Mouse (Mus musculus): ENCODE results near the gene Rnft1. TPM values are rescaled to one million over a fixed set of nuclear protein-coding genes. Genes with fewer than 3 reads are reported as not detected.
"Not testable (repeated sequence)": the region's sequence is repeated elsewhere in the genome, so short reads cannot be mapped to it uniquely, and the experiment has no call there.

Gene Rnft1
- 21.3 and 21.5 TPM in 2 replicates for polyA plus RNA-seq (2014; fragmentation: Nextera tagmentation; extraction: Ambion mirVana)

DNA sequence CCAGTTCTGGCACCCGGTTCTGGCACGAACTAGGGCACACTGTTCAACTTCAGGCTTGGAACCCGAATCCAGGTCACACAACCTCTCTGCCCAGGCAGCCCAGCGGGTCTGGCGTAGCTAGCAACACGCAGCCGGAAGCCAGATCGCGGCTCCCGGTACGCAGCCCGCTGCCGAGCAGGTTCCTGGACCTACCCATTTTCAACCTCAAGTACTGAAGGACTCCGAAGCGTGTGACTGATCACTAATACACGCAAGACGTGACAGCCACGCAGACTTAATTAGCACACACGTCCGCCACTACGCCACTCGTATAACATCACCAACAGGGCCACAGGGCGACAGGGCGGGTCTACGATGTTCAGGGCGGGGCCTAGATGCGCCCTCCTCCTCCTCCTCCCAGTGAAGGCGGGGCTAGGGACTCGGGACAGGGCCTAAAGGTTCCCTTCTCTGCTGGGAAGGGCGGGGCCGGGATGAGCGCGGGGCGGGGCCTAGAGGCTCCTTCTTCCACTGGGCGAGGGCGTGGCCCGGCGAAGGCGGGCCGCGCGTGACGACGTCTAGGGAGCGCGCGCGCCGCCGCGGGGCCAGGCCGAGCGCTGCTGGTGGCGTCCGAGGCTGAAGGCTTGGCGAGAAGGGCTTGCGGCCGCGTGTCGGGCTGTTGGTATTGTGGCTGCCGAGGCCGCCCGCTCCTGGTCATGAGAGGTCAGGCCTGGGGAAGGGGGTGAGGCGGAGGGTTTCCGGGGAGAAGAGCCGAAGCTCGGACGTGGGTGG is at the start of gene Rnft1:
Gene Rnft1 (plus strand): TSS at position 557 of the 768 bp plus-strand sequence.
- ATAC-seq (ENCODE audit: insufficient read depth, low FRiP score, low TSS enrichment) = peak; percentile 94
- 0 out of 2 replicates have a peak within 1 kb of the TSS, but pooled peaks have one; percentile 0 for H3K27ac ChIP-seq (ENCODE audit: low read depth, low read length)
- WGBS = under 1% methylated on average over 68 of the region's 68 CpGs
- no peaks in the 10 kb centered on the region for H3K27me3 ChIP-seq (ENCODE audit: control insufficient read depth, insufficient read depth, low read length)
- H3K9me3 ChIP-seq (ENCODE audit: control insufficient read depth, low read length) = no peaks in the 10 kb centered on the region
- peak; percentile 100 for DNase-seq (ENCODE audit: low spot score)
- H3K4me2 ChIP-seq (ENCODE audit: low read depth) = peak within 1 kb of the TSS; percentile 66
- H3K9ac ChIP-seq (ENCODE audit: low read length) = peak within 1 kb of the TSS; percentile 66
- H3K4me1 ChIP-seq (ENCODE audit: control insufficient read depth, insufficient read depth, low read length) = peaks cover 6% of the 10 kb centered on the region
- H3K36me3 ChIP-seq (ENCODE audit: control insufficient read depth, insufficient read depth, low read length) = no peaks in the 10 kb centered on the region
- H3K4me3 ChIP-seq (ENCODE audit: low read depth, low read length) = peak within 1 kb of the TSS; percentile 50

DNA sequence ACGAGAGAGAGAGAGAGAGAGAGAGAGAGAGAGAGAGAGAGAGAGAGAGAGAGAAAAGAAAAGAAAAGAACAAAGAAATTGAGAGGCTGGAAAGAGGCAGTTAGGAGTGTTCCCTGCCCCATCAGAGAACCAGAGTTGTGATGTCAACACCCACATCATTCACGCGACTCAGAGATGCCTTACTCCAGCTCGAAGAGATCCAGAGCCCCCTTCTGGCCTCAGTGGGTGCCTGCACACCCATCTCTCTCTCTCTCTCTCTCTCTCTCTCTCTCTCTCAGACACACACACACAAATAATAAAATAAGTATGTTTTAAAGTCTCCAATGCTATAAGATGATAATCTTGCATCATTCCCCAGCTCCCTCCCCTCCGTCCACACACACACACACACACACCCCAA is 47.6 kb upstream of the Rnft1 start:
- WGBS = 31% methylated on average over 5 of the region's 5 CpGs
- H3K4me2 ChIP-seq (ENCODE audit: low read depth) = no peak overlapping the region
- H3K9me3 ChIP-seq (ENCODE audit: control insufficient read depth, low read length) = no peaks in the 10 kb centered on the region
- no peak overlapping the region for H3K27ac ChIP-seq (ENCODE audit: low read depth, low read length)
- no peak overlapping the region for H3K9ac ChIP-seq (ENCODE audit: low read length)
- DNase-seq (ENCODE audit: low spot score) (peak; percentile 37), ATAC-seq (ENCODE audit: insufficient read depth, low FRiP score, low TSS enrichment) (no peak)
- H3K4me3 ChIP-seq (ENCODE audit: low read depth, low read length) = no peak overlapping the region
- H3K27me3 ChIP-seq (ENCODE audit: control insufficient read depth, insufficient read depth, low read length) = no peaks in the 10 kb centered on the region
- no peaks in the 10 kb centered on the region for H3K4me1 ChIP-seq (ENCODE audit: control insufficient read depth, insufficient read depth, low read length)
- no peaks in the 10 kb centered on the region for H3K36me3 ChIP-seq (ENCODE audit: control insufficient read depth, insufficient read depth, low read length)

DNA sequence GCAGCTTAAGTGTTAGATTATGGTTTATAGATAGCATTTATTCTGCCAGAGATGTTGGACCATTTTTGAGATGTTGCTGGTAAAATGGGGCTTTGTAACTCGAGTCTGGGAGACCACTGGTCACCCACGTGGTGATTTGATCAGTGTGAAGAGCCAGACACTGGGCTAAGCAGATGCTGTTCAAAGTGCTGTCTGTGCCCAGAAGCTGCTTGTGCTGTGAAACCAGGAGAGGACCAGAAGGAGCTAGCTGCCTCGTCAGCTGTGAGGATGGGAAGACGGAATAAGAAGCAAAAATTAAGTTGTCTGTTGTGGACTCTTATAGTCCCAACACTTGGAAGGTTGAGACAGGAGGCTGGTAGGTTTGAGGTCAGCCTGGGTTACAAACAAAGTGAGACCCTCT is 46.2 kb upstream of the Rnft1 start:
- H3K4me1 ChIP-seq (ENCODE audit: control insufficient read depth, insufficient read depth, low read length) = no peaks in the 10 kb centered on the region
- no peak overlapping the region for H3K9ac ChIP-seq (ENCODE audit: low read length)
- no peak overlapping the region for H3K27ac ChIP-seq (ENCODE audit: low read depth, low read length)
- H3K36me3 ChIP-seq (ENCODE audit: control insufficient read depth, insufficient read depth, low read length) = no peaks in the 10 kb centered on the region
- no peaks in the 10 kb centered on the region for H3K9me3 ChIP-seq (ENCODE audit: control insufficient read depth, low read length)
- DNase-seq (ENCODE audit: low spot score) = no peak
- ATAC-seq (ENCODE audit: insufficient read depth, low FRiP score, low TSS enrichment) = no peak
- no peak overlapping the region for H3K4me2 ChIP-seq (ENCODE audit: low read depth)
- no peaks in the 10 kb centered on the region for H3K27me3 ChIP-seq (ENCODE audit: control insufficient read depth, insufficient read depth, low read length)
- 46% methylated on average over 4 of the region's 4 CpGs for WGBS
- H3K4me3 ChIP-seq (ENCODE audit: low read depth, low read length) = no peak overlapping the region

DNA sequence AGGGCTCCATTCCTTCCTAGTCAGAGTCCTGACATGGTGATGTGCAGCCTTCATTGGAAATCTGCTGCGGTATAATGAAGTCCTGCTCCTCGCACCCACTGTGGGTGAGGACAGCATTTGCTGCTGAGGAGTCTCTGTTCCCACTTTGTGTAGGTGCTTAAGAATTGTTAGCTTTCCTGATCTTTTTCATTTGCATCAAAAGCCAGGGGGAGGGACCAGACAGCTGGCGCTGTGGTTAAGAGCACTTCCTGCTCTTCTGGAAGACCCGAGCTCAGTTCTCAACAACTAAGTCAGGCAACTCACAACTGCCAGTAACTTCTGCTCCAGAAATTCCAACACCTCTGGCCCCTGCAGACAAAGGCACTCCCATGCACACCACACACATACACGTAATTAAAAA is 43.7 kb upstream of the Rnft1 start:
- 69% methylated on average over 5 of the region's 5 CpGs for WGBS
- Histone ChIP-seq H3K27me3 (ENCODE audit: control insufficient read depth, insufficient read depth, low read length) (no peaks in the 10 kb centered on the region), H3K9me3 (ENCODE audit: control insufficient read depth, low read length) (no peaks in the 10 kb centered on the region), H3K4me2 (ENCODE audit: low read depth) (no peak overlapping the region), H3K9ac (ENCODE audit: low read length) (no peak overlapping the region), H3K4me1 (ENCODE audit: control insufficient read depth, insufficient read depth, low read length) (no peaks in the 10 kb centered on the region), H3K36me3 (ENCODE audit: control insufficient read depth, insufficient read depth, low read length) (no peaks in the 10 kb centered on the region), H3K27ac (ENCODE audit: low read depth, low read length) (no peak overlapping the region), H3K4me3 (ENCODE audit: low read depth, low read length) (no peak overlapping the region)
- ATAC-seq (ENCODE audit: insufficient read depth, low FRiP score, low TSS enrichment) (no peak), DNase-seq (ENCODE audit: low spot score) (no peak)

DNA sequence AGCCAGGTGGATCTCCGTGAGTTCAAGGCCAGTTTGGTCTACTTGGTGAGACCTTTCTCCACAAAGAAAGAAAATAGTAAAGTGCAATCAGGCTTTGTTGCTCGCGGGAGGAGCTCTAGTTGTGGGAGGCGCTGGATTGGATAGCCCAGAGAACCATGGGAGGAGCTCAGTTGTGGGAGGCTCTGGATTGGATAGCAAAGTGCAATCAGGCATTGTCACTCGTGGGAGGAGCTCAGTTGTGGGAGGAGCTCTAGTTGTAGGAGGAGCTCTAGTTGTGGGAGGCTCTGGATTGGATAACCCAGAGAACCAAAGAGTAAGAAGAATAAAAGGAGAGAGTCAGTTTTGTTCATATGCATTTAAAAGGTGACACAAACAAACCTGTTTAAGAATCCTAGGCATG is 30.5 kb upstream of the Rnft1 start:
- no peak for DNase-seq (ENCODE audit: low spot score)
- no peak for ATAC-seq (ENCODE audit: insufficient read depth, low FRiP score, low TSS enrichment)
- Histone ChIP-seq H3K4me1 (ENCODE audit: control insufficient read depth, insufficient read depth, low read length) (no peaks in the 10 kb centered on the region), H3K9me3 (ENCODE audit: control insufficient read depth, low read length) (no peaks in the 10 kb centered on the region), H3K9ac (ENCODE audit: low read length) (no peak overlapping the region), H3K27ac (ENCODE audit: low read depth, low read length) (no peak overlapping the region), H3K36me3 (ENCODE audit: control insufficient read depth, insufficient read depth, low read length) (no peaks in the 10 kb centered on the region), H3K4me3 (ENCODE audit: low read depth, low read length) (no peak overlapping the region), H3K4me2 (ENCODE audit: low read depth) (no peak overlapping the region), H3K27me3 (ENCODE audit: control insufficient read depth, insufficient read depth, low read length) (no peaks in the 10 kb centered on the region)
- 95% methylated on average over 5 of the region's 5 CpGs for WGBS

DNA sequence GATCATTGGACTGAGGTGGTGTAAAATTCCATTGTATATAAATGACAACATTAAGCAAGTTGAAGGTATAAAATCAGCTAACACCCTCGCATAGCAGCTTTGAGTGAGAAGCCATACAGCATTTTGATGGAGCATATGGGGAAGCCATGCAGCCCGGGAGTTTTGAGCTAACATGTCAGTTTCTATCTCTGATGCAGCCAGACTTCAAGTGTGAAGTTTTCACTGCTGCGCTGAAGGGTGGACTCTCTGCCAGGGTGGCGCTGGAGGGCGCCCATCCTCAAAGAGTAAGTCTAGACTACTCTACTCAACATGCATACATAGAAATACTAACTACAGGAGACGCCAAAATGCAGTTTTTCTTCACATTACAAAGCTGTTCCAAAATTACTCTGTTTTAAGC is 26.9 kb upstream of the Rnft1 start:
- Histone ChIP-seq H3K36me3 (ENCODE audit: control insufficient read depth, insufficient read depth, low read length) (no peaks in the 10 kb centered on the region), H3K4me3 (ENCODE audit: low read depth, low read length) (no peak overlapping the region), H3K4me1 (ENCODE audit: control insufficient read depth, insufficient read depth, low read length) (no peaks in the 10 kb centered on the region), H3K9ac (ENCODE audit: low read length) (no peak overlapping the region), H3K4me2 (ENCODE audit: low read depth) (no peak overlapping the region), H3K9me3 (ENCODE audit: control insufficient read depth, low read length) (no peaks in the 10 kb centered on the region), H3K27ac (ENCODE audit: low read depth, low read length) (no peak overlapping the region), H3K27me3 (ENCODE audit: control insufficient read depth, insufficient read depth, low read length) (no peaks in the 10 kb centered on the region)
- ATAC-seq (ENCODE audit: insufficient read depth, low FRiP score, low TSS enrichment) = no peak
- WGBS = 81% methylated on average over 6 of the region's 6 CpGs
- DNase-seq (ENCODE audit: low spot score) = no peak

DNA sequence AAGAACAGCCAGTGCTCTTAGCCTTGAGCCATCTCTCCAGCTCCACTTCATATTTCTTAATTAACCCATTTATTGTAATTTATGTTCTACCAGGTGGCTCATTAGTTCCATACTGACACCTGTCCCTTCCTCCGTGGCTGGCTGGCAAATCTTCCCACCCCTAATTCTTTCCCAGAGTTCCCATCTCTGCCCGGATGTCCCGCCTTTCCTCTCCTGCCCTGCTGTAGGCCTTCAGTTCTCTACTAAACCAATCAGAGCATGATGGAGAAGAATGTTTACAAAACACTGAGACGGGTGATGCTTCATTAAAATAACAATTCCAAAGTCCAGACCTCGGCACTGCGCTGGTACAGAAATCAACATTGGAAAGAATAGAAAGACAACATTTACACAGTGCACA is 25.6 kb upstream of the Rnft1 start:
- no peak overlapping the region for H3K27ac ChIP-seq (ENCODE audit: low read depth, low read length)
- no peaks in the 10 kb centered on the region for H3K9me3 ChIP-seq (ENCODE audit: control insufficient read depth, low read length)
- no peaks in the 10 kb centered on the region for H3K4me1 ChIP-seq (ENCODE audit: control insufficient read depth, insufficient read depth, low read length)
- no peaks in the 10 kb centered on the region for H3K36me3 ChIP-seq (ENCODE audit: control insufficient read depth, insufficient read depth, low read length)
- H3K9ac ChIP-seq (ENCODE audit: low read length) = no peak overlapping the region
- H3K4me3 ChIP-seq (ENCODE audit: low read depth, low read length) = no peak overlapping the region
- H3K27me3 ChIP-seq (ENCODE audit: control insufficient read depth, insufficient read depth, low read length) = no peaks in the 10 kb centered on the region
- no peak overlapping the region for H3K4me2 ChIP-seq (ENCODE audit: low read depth)
- WGBS = 95% methylated on average over 6 of the region's 6 CpGs
- DNase-seq (ENCODE audit: low spot score) (no peak), ATAC-seq (ENCODE audit: insufficient read depth, low FRiP score, low TSS enrichment) (no peak)

DNA sequence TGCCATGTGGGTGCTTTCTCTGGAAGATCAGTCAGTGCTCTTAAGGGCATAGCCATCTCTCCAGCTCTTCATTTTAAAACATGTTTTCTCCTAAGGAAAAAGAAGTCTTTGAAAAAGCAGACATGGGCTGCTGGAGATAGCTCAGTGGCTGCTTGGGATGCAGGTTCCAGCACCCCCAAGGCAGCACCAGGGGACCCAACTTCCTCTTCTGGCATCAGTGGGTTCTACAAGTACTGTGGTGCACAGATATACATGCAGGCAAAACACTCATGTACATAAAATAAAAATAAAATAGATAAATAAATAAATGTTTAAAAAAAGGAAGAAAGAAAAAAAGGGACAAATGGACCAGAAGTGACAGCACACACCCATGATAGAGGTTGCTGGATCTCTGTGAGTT is 21.9 kb upstream of the Rnft1 start:
- no peaks in the 10 kb centered on the region for H3K4me1 ChIP-seq (ENCODE audit: control insufficient read depth, insufficient read depth, low read length)
- no peak overlapping the region for H3K4me2 ChIP-seq (ENCODE audit: low read depth)
- no peak overlapping the region for H3K27ac ChIP-seq (ENCODE audit: low read depth, low read length)
- H3K9ac ChIP-seq (ENCODE audit: low read length) = no peak overlapping the region
- DNase-seq (ENCODE audit: low spot score) (no peak), ATAC-seq (ENCODE audit: insufficient read depth, low FRiP score, low TSS enrichment) (no peak)
- H3K27me3 ChIP-seq (ENCODE audit: control insufficient read depth, insufficient read depth, low read length) = no peaks in the 10 kb centered on the region
- no peaks in the 10 kb centered on the region for H3K36me3 ChIP-seq (ENCODE audit: control insufficient read depth, insufficient read depth, low read length)
- H3K4me3 ChIP-seq (ENCODE audit: low read depth, low read length) = no peak overlapping the region
- no peaks in the 10 kb centered on the region for H3K9me3 ChIP-seq (ENCODE audit: control insufficient read depth, low read length)

DNA sequence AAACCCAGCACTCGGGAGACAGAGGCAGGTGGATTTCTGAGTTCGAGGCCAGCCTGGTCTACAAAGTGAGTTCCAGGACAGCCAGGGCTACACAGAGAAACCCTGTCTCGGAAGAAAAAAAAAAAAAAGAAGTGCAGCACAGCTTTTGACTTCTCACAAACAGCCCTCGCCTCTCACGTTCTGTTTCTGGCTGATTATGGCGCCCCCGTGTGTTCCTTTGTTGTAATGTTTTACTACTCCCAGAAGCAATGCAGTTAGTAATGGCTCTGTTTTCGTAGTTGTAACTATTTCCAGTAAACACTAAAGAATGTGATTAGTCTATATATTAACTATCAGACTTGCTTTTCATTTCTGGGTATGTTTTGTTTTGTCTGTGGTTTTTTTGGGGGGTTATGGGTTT is 20.2 kb upstream of the Rnft1 start:
- H3K4me1 ChIP-seq (ENCODE audit: control insufficient read depth, insufficient read depth, low read length); H3K27me3 ChIP-seq (ENCODE audit: control insufficient read depth, insufficient read depth, low read length); H3K4me2 ChIP-seq (ENCODE audit: low read depth); H3K36me3 ChIP-seq (ENCODE audit: control insufficient read depth, insufficient read depth, low read length); H3K4me3 ChIP-seq (ENCODE audit: low read depth, low read length); ATAC-seq (ENCODE audit: insufficient read depth, low FRiP score, low TSS enrichment); H3K9ac ChIP-seq (ENCODE audit: low read length); H3K9me3 ChIP-seq (ENCODE audit: control insufficient read depth, low read length); H3K27ac ChIP-seq (ENCODE audit: low read depth, low read length): not testable (repeated sequence)
- peak; percentile 76 for DNase-seq (ENCODE audit: low spot score)
- WGBS = 20% methylated on average over 8 of the region's 8 CpGs

Measured in neural tube, embryonic 11.5 days (tissue).